9 mouse cellular contexts compared by ENCODE assay signal in the genomic region with DNA sequence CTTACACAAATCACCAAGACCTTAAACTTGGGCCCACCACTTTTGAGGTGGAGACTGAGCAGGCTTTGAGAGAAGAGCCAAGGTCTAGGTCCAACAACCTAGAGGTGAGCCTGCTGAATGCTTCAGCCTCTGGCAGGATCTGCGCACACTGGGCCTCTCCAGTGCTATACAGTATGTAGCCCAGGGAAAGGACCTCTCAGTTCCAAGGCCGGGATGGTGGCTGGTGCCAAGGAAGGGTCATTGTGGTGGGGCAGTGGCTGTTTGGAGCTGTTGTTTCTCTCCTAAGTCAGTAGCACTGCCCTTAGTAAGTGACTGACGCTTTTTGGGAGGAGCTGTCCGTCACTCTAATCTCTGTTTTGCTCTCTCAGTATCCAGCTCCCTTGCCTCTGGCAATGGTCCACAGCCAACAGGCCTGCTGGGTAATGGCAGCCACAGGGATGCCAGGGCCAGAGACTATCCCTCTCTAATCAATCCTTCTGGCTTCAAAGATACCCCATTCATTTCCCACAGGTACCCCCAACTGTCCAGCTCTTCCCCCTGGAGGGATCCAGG.
DNase-seq lines count a peak whose midpoint lies in the region; ATAC-seq and TF ChIP-seq lines count a peak whose summit lies in the region.
"Had no signal": no experiment of that assay in that cellular context is flagged by ENCODE, and none has a peak within 500 bp of the region (broad histone marks: within the 10 kb centered on the region; RNA-seq: fewer than 3 reads in every experiment).

No protein-coding gene starts in this region.

- WGBS in liver, adult 2 months = 83% methylated on average over 4 of the region's 4 CpGs
- 70% methylated on average over 4 of the region's 4 CpGs for WGBS in forebrain, embryonic 10.5 days
- WGBS in heart, postnatal 0 days = 44% methylated on average over 4 of the region's 4 CpGs
- WGBS in midbrain, embryonic 16.5 days = 63% methylated on average over 4 of the region's 4 CpGs
- 72% methylated on average over 4 of the region's 4 CpGs for WGBS in stomach, postnatal 0 days

- no peaks in the 10 kb centered on the region for H3K27me3 ChIP-seq in liver, adult 2 months (ENCODE audit: control insufficient read depth, insufficient read depth, low read length)
- 0 out of 2 replicates have a peak, but pooled peaks cover under 1% of the 10 kb centered on the region for H3K27me3 ChIP-seq in forebrain, embryonic 10.5 days (ENCODE audit: poor library complexity, severe bottlenecking)
- no peaks in the 10 kb centered on the region for H3K27me3 ChIP-seq in heart, postnatal 0 days (ENCODE audit: control insufficient read depth, insufficient read depth, low read length)
- no peaks in the 10 kb centered on the region for H3K27me3 ChIP-seq in midbrain, embryonic 16.5 days (ENCODE audit: control insufficient read depth, insufficient read depth, low read depth, low read length)
- H3K27me3 ChIP-seq in stomach, postnatal 0 days (ENCODE audit: control insufficient read depth, insufficient read depth, low read length) = no peaks in the 10 kb centered on the region

- peak; percentile 77 for ATAC-seq in heart, postnatal 0 days (ENCODE audit: insufficient read depth, low read depth)
- 0 out of 2 replicates have a peak, but pooled peaks have one; percentile 40 for ATAC-seq in midbrain, embryonic 16.5 days
- ATAC-seq in stomach, postnatal 0 days (ENCODE audit: low FRiP score, low TSS enrichment) = no peak

- H3K9me3 ChIP-seq in forebrain, embryonic 10.5 days = no peaks in the 10 kb centered on the region
- no peaks in the 10 kb centered on the region for H3K9me3 ChIP-seq in heart, postnatal 0 days (replicated peaks; ENCODE audit: control insufficient read depth, low read length)
- H3K9me3 ChIP-seq in midbrain, embryonic 16.5 days (replicated peaks; ENCODE audit: control insufficient read depth, low read length, poor library complexity, severe bottlenecking) = no peaks in the 10 kb centered on the region
- H3K9me3 ChIP-seq in stomach, postnatal 0 days (ENCODE audit: control insufficient read depth, low read length) = no peaks in the 10 kb centered on the region
- H3K9me3 ChIP-seq: limb, embryonic 12.5 days had no signal

- no peak overlapping the region for H3K27ac ChIP-seq in liver, adult 2 months (replicated peaks; ENCODE audit: insufficient read depth, low read depth, low read length)
- H3K27ac ChIP-seq in forebrain, embryonic 10.5 days = peak overlapping the region; percentile 59
- peak overlapping the region; percentile 62 for H3K27ac ChIP-seq in heart, postnatal 0 days (ENCODE audit: low read depth)
- 0 out of 2 replicates have a peak overlapping the region, but pooled peaks have one; percentile 17 for H3K27ac ChIP-seq in midbrain, embryonic 16.5 days (ENCODE audit: low read length)
- H3K27ac ChIP-seq in stomach, postnatal 0 days (replicated peaks) = no peak overlapping the region
- H3K27ac ChIP-seq: limb, embryonic 12.5 days had no signal

- no peak overlapping the region for H3K4me2 ChIP-seq in heart, postnatal 0 days (ENCODE audit: low read depth, low read length)
- H3K4me2 ChIP-seq in midbrain, embryonic 16.5 days (ENCODE audit: low read length) = no peak overlapping the region
- H3K4me2 ChIP-seq in stomach, postnatal 0 days (replicated peaks; ENCODE audit: low read depth) = no peak overlapping the region
- H3K4me2 ChIP-seq: limb, embryonic 12.5 days had no signal

- no peaks in the 10 kb centered on the region for H3K4me1 ChIP-seq in liver, adult 2 months (ENCODE audit: control insufficient read depth, insufficient read depth, low read length)
- peaks cover 93% of the 10 kb centered on the region for H3K4me1 ChIP-seq in forebrain, embryonic 10.5 days
- H3K4me1 ChIP-seq in heart, postnatal 0 days (ENCODE audit: control insufficient read depth, insufficient read depth) = peaks cover 30% of the 10 kb centered on the region
- H3K4me1 ChIP-seq in midbrain, embryonic 16.5 days (ENCODE audit: control insufficient read depth, insufficient read depth, low read length) = peaks cover 36% of the 10 kb centered on the region
- 0 out of 2 replicates have a peak, but pooled peaks cover 3% of the 10 kb centered on the region for H3K4me1 ChIP-seq in stomach, postnatal 0 days (replicated peaks; ENCODE audit: control insufficient read depth, insufficient read depth)

- H3K36me3 ChIP-seq in liver, adult 2 months (ENCODE audit: control insufficient read depth, insufficient read depth, low read length) = no peaks in the 10 kb centered on the region
- peaks cover 55% of the 10 kb centered on the region for H3K36me3 ChIP-seq in forebrain, embryonic 10.5 days (replicated peaks)
- peaks cover 7% of the 10 kb centered on the region; the same call in 1 of the 2 replicates for H3K36me3 ChIP-seq in heart, postnatal 0 days (replicated peaks; ENCODE audit: control insufficient read depth, insufficient read depth, low read length)
- no peaks in the 10 kb centered on the region for H3K36me3 ChIP-seq in midbrain, embryonic 16.5 days (ENCODE audit: control insufficient read depth, insufficient read depth, low read length)
- H3K36me3 ChIP-seq in stomach, postnatal 0 days (ENCODE audit: control insufficient read depth, insufficient read depth, low read length) = no peaks in the 10 kb centered on the region; the same call in 1 of the 2 replicates

- no peaks in the 10 kb centered on the region for H3K79me2 ChIP-seq in liver, adult 2 months (ENCODE audit: control insufficient read depth, insufficient read depth, low read length)

- DNase-seq in liver, adult 2 months (ENCODE audit: extremely low read depth, low read depth, low spot score) = peak; percentile 14
- DNase-seq in liver = no peak
- DNase-seq in forebrain, embryonic 10.5 days (ENCODE audit: extremely low spot score, low spot score) = no peak
- DNase-seq in heart, postnatal 0 days (ENCODE audit: low spot score) = peak; percentile 37
- DNase-seq in layer of hippocampus, postnatal 14 days (ENCODE audit: low spot score in 2 of 2) = no peak
- DNase-seq in stomach, postnatal 0 days (ENCODE audit: low spot score) = no peak
- DNase-seq: kidney, postnatal 10 days had no signal

- no peak overlapping the region for H3K4me3 ChIP-seq in liver, adult 2 months (ENCODE audit: insufficient read depth, low read depth, low read length)
- H3K4me3 ChIP-seq in forebrain, embryonic 10.5 days = no peak overlapping the region
- H3K4me3 ChIP-seq in heart, postnatal 0 days (ENCODE audit: low read depth, low read length) = no peak overlapping the region
- H3K4me3 ChIP-seq in midbrain, embryonic 16.5 days (ENCODE audit: low read depth, low read length) = no peak overlapping the region
- H3K4me3 ChIP-seq in stomach, postnatal 0 days (ENCODE audit: low read depth, low read length) = no peak overlapping the region
- H3K4me3 ChIP-seq: limb, embryonic 12.5 days had no signal

- no peak overlapping the region for H3K9ac ChIP-seq in liver, adult 2 months (ENCODE audit: low read depth, low read length)
- no peak overlapping the region for H3K9ac ChIP-seq in heart, postnatal 0 days (replicated peaks; ENCODE audit: low read depth, low read length)
- no peak overlapping the region for H3K9ac ChIP-seq in midbrain, embryonic 16.5 days (ENCODE audit: low read depth, low read length)
- H3K9ac ChIP-seq in stomach, postnatal 0 days (ENCODE audit: low read length) = no peak overlapping the region
- H3K9ac ChIP-seq: limb, embryonic 12.5 days had no signal

- TF ChIP-seq POLR2A in liver, adult 2 months (IDR thresholded peaks at IDR 0.05; ENCODE audit: extremely low read depth, insufficient read depth, low read length) = no peak

- TF ChIP-seq CTCF in liver, adult 2 months (IDR thresholded peaks at IDR 0.05; ENCODE audit: low read depth, low read length) = no peak
- TF ChIP-seq CTCF in heart, postnatal 0 days (IDR thresholded peaks at IDR 0.05; ENCODE audit: low read depth) = peak; percentile 20; the same call in 1 of the 2 replicates
- no peak for TF ChIP-seq CTCF in stomach, postnatal 0 days (IDR thresholded peaks at IDR 0.05; ENCODE audit: low read depth)

- no peak for TF ChIP-seq EP300 in heart, postnatal 0 days (IDR thresholded peaks at IDR 0.05; ENCODE audit: low read depth)
- no peak for TF ChIP-seq EP300 in stomach, postnatal 0 days (optimal IDR thresholded peaks at IDR 0.05)

Comparison
In these comparisons a context has a peak if more than half of its experiments do, and no peak if none do; other contexts are left out.
1. DNase-seq: peak in liver, adult 2 months (single experiment) and heart, postnatal 0 days (single experiment); none in liver (single experiment), forebrain, embryonic 10.5 days (single experiment), layer of hippocampus, postnatal 14 days (0 of 2) and stomach, postnatal 0 days (single experiment).
2. H3K27ac ChIP-seq: peak in forebrain, embryonic 10.5 days (single experiment), heart, postnatal 0 days (single experiment) and midbrain, embryonic 16.5 days (single experiment); none in liver, adult 2 months (single experiment) and stomach, postnatal 0 days (single experiment).